Mouse (Mus musculus): ENCODE measurements around the gene Map4k3.
"Not testable (repeated sequence)": the region's sequence is repeated elsewhere in the genome, so short reads cannot be mapped to it uniquely, and the experiment has no call there.

Gene Map4k3

DNA sequence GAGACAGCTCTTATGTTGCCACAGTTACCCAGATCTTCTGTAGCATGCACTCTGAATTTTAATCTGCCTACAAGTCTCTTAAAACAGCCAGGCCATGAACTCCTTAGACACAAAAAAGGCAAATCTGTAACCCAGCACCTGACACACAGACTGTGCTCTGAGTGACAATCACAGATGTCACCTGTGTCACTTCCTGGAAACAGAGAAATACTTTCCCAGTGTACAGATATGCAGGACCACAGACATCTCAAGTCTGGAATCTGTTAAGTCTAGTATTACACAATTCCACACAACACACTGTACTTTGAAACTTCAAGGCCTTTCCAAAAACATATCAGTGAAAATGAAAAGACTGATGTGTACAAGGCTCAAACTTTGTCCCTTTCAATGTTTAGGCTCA, 103.3 kb downstream of the Map4k3 start:
- DNase-seq: no peak

DNA sequence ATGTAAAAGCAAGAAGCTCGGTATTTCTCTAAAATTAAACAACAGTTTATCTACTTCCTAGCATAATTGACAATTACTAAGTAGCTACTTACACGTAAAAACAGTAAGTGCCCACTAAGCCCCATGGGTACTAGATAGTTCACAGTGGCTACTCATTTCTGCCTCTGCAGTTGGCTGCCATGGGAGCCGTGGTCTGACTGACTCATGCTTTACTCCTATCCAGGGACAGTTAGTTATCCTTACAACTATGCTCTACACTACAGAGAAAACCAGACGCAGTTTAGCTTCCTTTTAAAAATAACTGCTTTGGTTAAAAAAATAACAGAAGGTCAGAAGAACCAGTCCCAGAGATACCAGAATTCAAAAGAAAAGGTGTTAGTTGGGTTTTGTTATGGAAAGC, 106.6 kb downstream of the Map4k3 start:
- no peak for DNase-seq

GRCm38 (mm10) chr17:80620786-80621423, 107.4 kb downstream of the Map4k3 start:
- peak; percentile 64 for DNase-seq

DNA sequence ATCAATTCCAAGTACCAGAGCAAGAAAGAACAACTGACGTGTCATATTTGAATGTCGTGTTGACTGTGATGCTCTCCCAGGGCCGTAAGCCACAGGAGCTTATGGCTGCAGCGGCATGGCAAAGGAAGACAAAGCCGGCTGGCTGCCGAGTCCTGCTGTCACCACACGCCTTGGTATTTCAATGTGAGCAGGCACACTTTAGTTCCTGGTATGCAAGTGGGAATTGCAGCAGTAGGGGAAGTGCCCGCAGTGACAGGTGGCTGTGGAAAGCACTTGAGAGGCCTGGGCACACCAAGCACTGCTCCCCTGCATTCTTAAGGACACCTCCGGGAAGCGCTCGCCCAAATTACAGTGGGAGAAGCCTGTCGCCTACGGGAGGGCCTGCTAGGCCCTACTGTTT, 108.7 kb downstream of the Map4k3 start:
- no peak for DNase-seq

- no peak for DNase-seq
Observed at GRCm38 (mm10) chr17:80618890-80619289, 109.4 kb downstream of the Map4k3 start.

DNA sequence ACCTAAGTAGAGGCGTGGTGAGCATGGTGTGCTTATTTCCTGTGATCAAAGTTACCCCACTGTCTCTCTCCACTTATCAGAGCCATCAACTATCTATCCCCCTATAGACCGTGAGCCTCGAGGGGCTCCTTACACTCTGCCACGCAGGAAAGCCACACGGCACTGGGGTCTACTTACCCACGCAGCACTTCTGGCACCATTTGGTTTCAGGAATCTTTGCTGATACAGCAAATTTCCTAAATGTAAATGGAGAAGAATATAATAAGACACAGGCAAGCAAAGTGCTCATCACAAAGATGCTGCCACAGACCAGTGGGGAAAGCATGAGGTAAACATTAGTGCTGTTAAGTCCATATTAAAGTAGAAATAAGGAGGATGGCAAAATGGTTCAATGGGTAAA, 124.5 kb downstream of the Map4k3 start:
- DNase-seq: no peak

DNA sequence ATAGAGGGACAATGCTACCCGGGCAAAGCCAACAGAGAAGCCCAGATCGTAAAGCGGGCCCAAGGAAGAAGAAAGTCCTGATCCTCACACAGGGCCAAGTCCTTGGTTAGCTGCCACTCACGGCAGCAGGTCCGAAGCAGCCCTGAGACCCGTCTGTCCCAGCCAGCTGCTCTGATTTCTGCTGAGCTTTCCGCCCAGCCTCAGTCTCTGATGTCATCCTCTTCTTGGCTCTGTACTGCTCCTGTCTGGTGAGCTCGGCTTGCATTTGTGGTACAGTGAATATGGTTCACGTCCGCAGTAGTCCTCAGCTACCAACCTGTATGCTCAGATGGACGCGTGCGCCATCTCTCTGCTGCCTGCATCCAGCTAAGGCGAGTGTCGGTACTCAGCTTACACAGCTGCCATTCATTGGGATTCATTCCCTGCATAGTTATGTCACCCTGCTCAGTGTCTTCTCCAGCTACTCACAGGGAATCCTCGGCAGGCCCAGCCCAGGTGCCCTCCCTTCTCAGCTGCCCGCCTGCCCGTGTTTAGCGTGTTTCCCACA, 125.1 kb downstream of the Map4k3 start:
- no peak for DNase-seq

- DNase-seq: no peak
Observed at GRCm38 (mm10) chr17:80601371-80601770, 126.9 kb downstream of the Map4k3 start.

- DNase-seq: no peak
Observed at GRCm38 (mm10) chr17:80583051-80583450, 145.2 kb downstream of the Map4k3 start.

DNA sequence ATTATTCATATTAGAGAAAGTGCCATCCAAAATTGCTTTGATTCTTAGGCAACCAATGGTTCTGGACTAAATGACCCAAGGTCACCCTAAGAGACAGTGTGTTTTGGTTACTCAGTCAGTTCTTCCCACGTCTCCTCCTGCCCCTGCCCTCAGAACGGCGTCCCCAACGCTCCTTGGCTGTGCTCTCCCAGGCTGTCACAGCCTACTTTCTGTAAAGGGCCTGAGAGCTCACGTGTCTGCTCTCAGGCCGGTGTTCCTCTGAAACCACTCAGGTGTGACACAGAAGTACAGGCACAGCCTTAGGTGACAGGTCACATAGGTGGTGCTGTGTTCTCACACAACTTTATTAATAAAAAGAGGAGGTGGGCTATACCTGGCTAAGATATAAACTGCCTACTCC, 148.4 kb downstream of the Map4k3 start:
- peak; percentile 15 for DNase-seq

DNA sequence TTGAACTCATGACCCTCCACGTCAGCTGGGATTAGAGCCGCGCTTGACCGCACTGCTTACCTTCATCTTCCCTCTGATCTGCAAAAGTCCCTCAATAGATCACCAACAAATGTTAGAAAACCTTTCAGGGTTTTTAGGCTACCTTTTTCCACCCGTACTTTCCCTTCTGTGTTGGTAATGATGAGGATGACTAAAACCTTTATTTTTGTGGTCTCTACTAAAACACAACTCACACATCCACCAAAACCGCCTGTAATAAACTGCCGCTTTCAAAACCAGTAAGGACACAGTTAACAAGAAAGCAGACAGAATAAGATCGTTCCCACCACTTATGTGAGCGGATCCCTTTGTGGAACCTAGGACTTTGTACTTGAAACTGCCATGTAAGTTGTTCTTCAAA, 149.2 kb downstream of the Map4k3 start:
- DNase-seq: no peak

DNA sequence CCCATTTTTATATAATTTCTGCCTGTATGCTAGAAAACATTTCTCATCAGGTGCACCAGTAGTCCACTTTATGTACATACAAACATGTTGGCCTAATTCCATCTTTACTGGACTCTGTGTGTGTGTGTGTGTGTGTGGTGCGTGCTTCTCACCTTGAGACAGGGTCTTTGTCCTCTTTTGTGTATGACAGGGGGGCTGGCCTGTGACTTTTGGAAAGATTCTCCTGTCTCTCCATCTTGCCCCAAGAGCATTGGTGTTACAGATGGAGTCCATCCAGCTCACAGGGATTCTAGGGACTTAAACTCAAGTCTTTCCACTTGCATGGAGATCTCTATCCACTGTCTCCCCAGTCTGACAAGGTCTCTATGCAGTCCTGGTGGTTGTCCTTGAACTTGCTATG, 150.2 kb downstream of the Map4k3 start:
- DNase-seq: no peak

- DNase-seq: no peak
Observed at GRCm38 (mm10) chr17:80577639-80578038, 150.6 kb downstream of the Map4k3 start, which contains the start of gene Cdkl4. TSS of gene Cdkl4 (minus strand) at chr17:80577813.

GRCm38 (mm10) chr17:80577214-80577613, 151.1 kb downstream of the Map4k3 start:
- peak; percentile 61 for DNase-seq

DNA sequence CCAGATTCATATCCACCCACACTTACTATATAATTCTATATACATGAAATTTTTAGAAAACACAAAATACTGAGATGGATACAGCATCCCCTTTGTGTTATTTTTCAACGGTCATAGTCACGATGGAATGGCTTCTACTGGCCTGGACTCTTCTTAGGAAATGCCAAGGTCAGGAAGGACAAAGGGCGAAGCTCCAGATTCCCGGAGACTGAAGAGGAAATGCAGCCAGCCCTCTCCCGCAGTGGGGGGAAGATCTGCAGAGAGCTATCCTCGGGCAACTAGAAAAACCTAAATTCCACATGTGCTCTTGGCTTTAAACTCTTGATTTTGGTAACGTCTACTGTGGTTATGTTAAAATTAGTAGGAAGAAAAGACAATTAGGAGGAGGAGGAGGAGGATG, 153.3 kb downstream of the Map4k3 start:
- no peak for DNase-seq

GRCm38 (mm10) chr17:80574471-80574965, 153.8 kb downstream of the Map4k3 start:
- no peak for DNase-seq

DNA sequence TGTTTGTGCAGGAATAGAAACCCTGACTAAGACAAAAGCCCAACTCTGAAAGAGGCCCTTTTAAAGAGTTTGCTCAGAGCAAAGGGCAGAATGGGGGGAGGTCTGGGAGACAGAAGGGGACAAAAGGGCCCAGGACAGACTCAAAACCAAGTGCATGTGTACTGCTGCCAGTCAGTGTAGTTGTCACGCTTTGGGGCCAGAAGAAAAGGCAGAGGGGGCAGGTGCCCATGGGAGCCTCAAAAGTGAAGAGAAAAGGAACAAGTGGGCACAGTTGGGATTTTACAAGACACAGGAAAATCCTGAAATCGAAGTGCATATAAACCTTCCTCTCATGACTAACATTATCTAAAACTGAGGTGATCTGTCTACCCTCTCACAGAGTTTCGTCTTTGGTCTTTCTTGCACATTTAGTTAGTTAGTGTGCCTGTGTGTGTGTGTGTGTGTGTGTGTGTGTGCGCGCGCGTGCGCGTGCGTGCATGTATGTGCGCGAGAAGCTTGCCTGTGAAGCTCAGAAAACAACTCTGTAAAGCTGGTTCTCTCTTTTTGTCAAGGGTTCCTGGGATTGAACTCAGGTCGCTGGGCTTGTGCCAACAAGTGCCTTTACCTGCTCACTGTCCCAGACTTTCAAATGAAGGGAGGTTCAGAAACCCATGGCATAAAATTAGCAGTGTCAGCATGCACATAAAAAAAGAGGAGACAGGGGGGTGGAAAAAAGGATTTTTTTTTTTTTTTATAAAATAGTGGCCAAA, 155.9 kb downstream of the Map4k3 start:
- no peak for DNase-seq

GRCm38 (mm10) chr17:80571460-80571859, 156.8 kb downstream of the Map4k3 start:
- no peak for DNase-seq

GRCm38 (mm10) chr17:80569718-80570117, 158.6 kb downstream of the Map4k3 start:
- DNase-seq: not testable (repeated sequence)

GRCm38 (mm10) chr17:80568842-80569601, 159.3 kb downstream of the Map4k3 start:
- no peak for DNase-seq

GRCm38 (mm10) chr17:80568441-80568840, 159.8 kb downstream of the Map4k3 start:
- DNase-seq: no peak

GRCm38 (mm10) chr17:80564611-80564924, 163.7 kb downstream of the Map4k3 start:
- no peak for DNase-seq
